Mouse (Mus musculus) embryonic fibroblast, embryonic 13.5 days (primary cell): ENCODE data around the gene Spin1. TPM values are rescaled to one million over a fixed set of nuclear protein-coding genes. Genes with fewer than 3 reads are reported as not detected.

ENCODE experiments used
- H3K27ac ChIP-seq: 2 replicates; pipeline ENCODE4 v1.5.1; 2012; ENCODE audit warnings: low read length, control low read depth, inconsistent platforms; ENCODE audit not compliant: insufficient read depth
- H3K4me1 ChIP-seq: 2 replicates; pipeline ENCODE4 v1.6.1; 2011; ENCODE audit warnings: low read length; ENCODE audit not compliant: control insufficient read depth, insufficient read depth
- H3K4me3 ChIP-seq: 2 replicates; pipeline ENCODE4 v1.5.1; 2011; ENCODE audit warnings: mild to moderate bottlenecking, control low read depth, low read length; ENCODE audit not compliant: insufficient read depth
- CTCF ChIP-seq: IDR thresholded peaks from 2 replicates; pipeline ENCODE4 v1.5.1; 2011; ENCODE audit warnings: mild to moderate bottlenecking, control low read depth, low read length, moderate library complexity, borderline replicate concordance; ENCODE audit not compliant: insufficient read depth
- POLR2A ChIP-seq: IDR thresholded peaks from 2 replicates; pipeline ENCODE4 v1.6.1; 2011; ENCODE audit warnings: low read depth, mild to moderate bottlenecking, control low read depth, low read length, moderate library complexity
- polyA plus RNA-seq: library from polyadenylated mRNA; stranded (reverse); fragments of >200 nt; gene quantifications from 2 replicates; pipeline ENCODE4 v1.2.4, GENCODE M21; 2011; ENCODE audit warnings: low read depth; ENCODE audit not compliant: missing spikeins, insufficient read length

Gene Spin1
- polyA plus RNA-seq, 1 experiment = 97.1 TPM

DNA sequence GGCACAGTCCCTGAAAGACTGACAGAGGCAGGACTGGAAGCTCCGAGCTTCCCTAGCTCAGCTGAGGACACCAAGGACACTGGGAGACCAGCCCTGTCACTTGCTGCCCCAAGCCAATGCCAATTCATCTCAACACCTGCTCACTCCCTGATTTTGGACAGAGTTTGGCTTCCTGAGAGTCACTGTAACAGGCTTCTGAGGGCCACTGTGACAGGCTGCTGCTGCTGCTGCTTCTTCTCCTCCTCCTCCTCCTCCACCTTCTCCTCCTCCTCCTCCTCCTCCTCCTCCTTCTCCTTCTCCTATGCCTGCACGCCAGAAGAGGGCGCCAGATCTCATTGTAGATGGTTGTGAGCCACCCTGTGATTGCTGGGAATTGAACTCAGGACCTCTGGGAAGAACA lies 89.7 kb downstream of the Spin1 start:
- Histone ChIP-seq H3K4me3 (no peak overlapping the region), H3K4me1 (no peaks in the 10 kb centered on the region), H3K27ac (no peak overlapping the region)
- no peak for TF ChIP-seq CTCF
- TF ChIP-seq POLR2A = no peak

DNA sequence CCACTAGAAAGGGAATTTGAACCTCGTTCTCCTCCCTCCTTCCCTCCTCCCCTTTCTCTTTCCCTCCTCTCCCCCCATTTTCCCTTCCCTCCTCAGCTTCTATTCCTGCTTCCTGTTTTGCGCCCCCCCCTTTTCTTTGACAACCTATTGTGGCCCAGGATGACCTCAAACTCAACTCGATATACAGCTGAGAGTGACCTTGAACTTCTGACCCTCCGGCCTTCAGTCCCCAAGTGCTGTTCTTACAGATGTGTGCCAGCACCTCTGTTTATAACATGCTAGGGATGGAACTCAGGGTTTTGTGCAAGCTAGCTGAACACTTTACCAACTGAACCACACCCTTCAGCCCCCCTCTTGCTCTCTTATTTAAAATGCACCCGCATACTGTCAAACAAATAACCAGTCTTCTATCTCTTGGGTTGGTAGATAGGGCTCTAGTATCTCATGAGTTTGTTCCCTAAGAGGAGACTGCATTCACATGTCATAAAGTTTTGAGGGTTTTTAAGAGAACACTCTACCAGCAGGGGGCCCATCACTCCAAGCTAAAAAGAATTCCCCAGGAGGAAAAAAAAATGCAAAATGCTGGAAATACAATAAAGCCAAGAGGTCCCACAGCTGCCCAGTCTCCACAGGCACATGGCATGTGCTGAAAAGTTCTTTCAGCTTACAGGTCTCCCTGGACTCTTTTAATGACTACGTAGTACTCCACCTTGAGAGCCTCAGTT lies 90.9 kb downstream of the Spin1 start:
- TF ChIP-seq CTCF (no peak), POLR2A (no peak)
- no peak overlapping the region for H3K27ac ChIP-seq
- no peaks in the 10 kb centered on the region for H3K4me1 ChIP-seq
- no peak overlapping the region for H3K4me3 ChIP-seq

DNA sequence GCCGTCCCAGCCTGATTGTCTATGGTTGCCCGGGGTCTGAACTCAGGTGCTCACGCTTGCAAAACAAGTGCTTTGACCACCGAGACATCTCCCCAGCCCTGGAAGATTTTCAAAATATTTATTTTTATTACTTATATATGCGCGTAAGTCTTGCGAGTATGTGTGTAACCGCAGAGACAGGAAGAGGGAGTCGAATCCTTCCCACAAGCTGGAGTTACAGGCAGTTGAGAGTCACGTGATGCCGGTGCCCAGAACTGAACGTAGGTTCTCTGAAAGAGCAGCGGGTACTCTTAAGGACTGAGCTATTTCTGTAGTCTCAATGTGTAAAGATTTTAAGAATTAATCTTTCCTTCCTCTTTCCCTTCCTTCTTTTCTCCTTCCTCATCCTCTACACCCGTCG lies 93.2 kb downstream of the Spin1 start:
- H3K27ac ChIP-seq = no peak overlapping the region
- H3K4me3 ChIP-seq = no peak overlapping the region
- TF ChIP-seq POLR2A (no peak), CTCF (no peak)
- no peaks in the 10 kb centered on the region for H3K4me1 ChIP-seq

DNA sequence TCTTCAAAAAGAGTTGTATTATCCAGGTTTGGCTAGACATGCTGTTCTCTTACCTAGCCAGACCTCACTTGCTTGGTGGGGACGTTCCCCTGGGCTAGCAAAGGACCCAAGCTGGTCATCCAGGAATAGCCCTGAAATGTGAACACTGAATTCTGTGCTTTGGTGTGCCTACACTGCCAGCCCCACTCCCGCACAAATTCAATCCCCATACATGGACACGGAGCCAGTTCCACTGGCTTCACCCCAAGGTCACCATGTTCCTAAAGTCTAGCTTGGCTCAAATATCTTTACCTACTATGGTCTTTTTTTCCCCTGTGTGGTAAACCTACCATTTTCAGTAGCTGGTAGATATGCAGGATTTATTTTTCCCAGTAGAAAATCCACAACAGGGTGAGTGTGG lies 97.0 kb downstream of the Spin1 start:
- no peak for TF ChIP-seq POLR2A
- no peak for TF ChIP-seq CTCF
- H3K4me1 ChIP-seq = no peaks in the 10 kb centered on the region
- H3K27ac ChIP-seq = peak overlapping the region; percentile 14
- no peak overlapping the region for H3K4me3 ChIP-seq

- peak overlapping the region; percentile 66 for H3K27ac ChIP-seq
- H3K4me3 ChIP-seq = no peak overlapping the region
Observed at GRCm38 (mm10) chr13:51198186-51198585, 97.5 kb downstream of the Spin1 start.

More at GRCm38 (mm10) chr13:51198186-51198585, 97.5 kb downstream of the Spin1 start:
- TF ChIP-seq POLR2A (no peak), CTCF (no peak)
- no peaks in the 10 kb centered on the region for H3K4me1 ChIP-seq

Other genes with a start within 250 kb of the Spin1 start
- 0.84 TPM in 1 of 2 replicates, not detected in the other for gene Nxnl2, start 70.1 kb downstream of the Spin1 start, polyA plus RNA-seq